In the genomic region with DNA sequence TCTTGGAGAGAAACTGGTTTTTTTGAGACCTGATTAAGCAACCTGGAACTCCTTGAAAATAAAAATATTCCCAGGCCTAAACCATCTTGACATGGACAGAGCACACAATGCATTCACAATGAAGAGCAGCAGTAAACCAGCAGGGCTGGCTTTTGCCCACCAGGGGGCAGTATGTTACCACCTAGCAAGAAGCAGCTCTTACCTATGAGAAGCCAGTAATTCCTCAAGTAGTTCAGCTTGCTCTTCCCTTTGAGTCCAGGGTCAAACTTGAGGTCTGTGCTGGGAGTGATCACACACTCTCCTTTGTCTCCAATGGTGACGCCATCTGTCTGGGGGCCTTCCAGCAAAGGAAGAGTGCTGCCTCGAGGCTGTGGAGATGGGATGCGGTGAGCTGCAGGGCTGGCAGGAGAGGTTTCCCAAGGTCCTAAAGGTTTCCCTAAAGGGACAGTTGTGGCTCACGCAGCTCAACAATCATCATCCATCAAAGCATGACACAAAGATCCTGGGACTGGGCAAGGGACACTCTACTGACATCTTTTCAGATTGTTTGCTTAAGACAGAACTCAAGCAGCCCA, we compare ENCODE assay signal across 7 mouse cellular contexts. TPM values are rescaled to one million over a fixed set of nuclear protein-coding genes. Genes with fewer than 3 reads are reported as not detected.
DNase-seq lines count a peak whose midpoint lies in the region; ATAC-seq and TF ChIP-seq lines count a peak whose summit lies in the region.

No protein-coding gene starts in this region.

- peak; percentile 97 for TF ChIP-seq CTCF in cortical plate, adult 2 months (IDR thresholded peaks at IDR 0.05; ENCODE audit: extremely low read depth, insufficient read depth, low read length)

- 43% methylated on average over 4 of the region's 4 CpGs for WGBS in midbrain, embryonic 13.5 days

- H3K36me3 ChIP-seq in midbrain, embryonic 13.5 days: peaks cover 25% of the 10 kb centered on the region

- peak; percentile 73 to 79 for DNase-seq in adrenal gland, adult 18-20 months (ENCODE audit: low spot score in 2 of 2)
- DNase-seq in gastrocnemius, postnatal 14 days: peak; percentile 76
- peak; percentile 74 for DNase-seq in kidney, adult 11 months
- peak; percentile 74 to 80 for DNase-seq in left cerebral cortex, postnatal 36 days (ENCODE audit: low spot score in 2 of 2)
- DNase-seq in spleen, adult 12 weeks (ENCODE audit: low spot score): peak; percentile 74

- no peaks in the 10 kb centered on the region for H3K9me3 ChIP-seq in midbrain, embryonic 13.5 days

- H3K9ac ChIP-seq in midbrain, embryonic 13.5 days (replicated peaks): no peak overlapping the region

- ATAC-seq in midbrain, embryonic 13.5 days: peak; percentile 63

- no peak overlapping the region for H3K4me3 ChIP-seq in cortical plate, adult 2 months (ENCODE audit: insufficient read depth, low read length)
- H3K4me3 ChIP-seq in midbrain, embryonic 13.5 days (replicated peaks): no peak overlapping the region

- no peak overlapping the region for H3K27ac ChIP-seq in cortical plate, adult 2 months (ENCODE audit: insufficient read depth, low read length)
- no peak overlapping the region for H3K27ac ChIP-seq in midbrain, embryonic 13.5 days

- intact Hi-C loops in gastrocnemius, postnatal 14 days (cut with DNase I; ENCODE audit: low total_unique reads): loop anchor here (5.0 kb wide), 1 partner anchor 209 kb away; no protein-coding TSS in a partner anchor
- intact Hi-C loops in left cerebral cortex, postnatal 36 days (cut with DNase I): loop anchor here (1.0 to 10.0 kb wide), 3 partner anchors 72 to 326 kb away; no protein-coding TSS in a partner anchor

- no peaks in the 10 kb centered on the region for H3K4me1 ChIP-seq in cortical plate, adult 2 months (ENCODE audit: control insufficient read depth, insufficient read depth, low read length)
- H3K4me1 ChIP-seq in midbrain, embryonic 13.5 days (replicated peaks): no peaks in the 10 kb centered on the region

- no peaks in the 10 kb centered on the region for H3K27me3 ChIP-seq in midbrain, embryonic 13.5 days

- TF ChIP-seq POLR2A in cortical plate, adult 2 months (IDR thresholded peaks at IDR 0.05; ENCODE audit: extremely low read depth, insufficient read depth, low read length): no peak

- H3K4me2 ChIP-seq in midbrain, embryonic 13.5 days (replicated peaks): no peak overlapping the region

RNA-seq across cellular contexts. Expression of a gene that starts 30.8 kb away (rescaled TPM):
- total RNA-seq in adrenal gland, adult 18-20 months (2021): 10 to 100 TPM; 12.5 to 15.0 TPM
- polyA plus RNA-seq in cortical plate, adult 2 months (2012; rRNA removed): 6.8 and 9.5 TPM in 2 replicates
- total RNA-seq in gastrocnemius, postnatal 14 days (2021): 10 to 100 TPM; 11.7 to 12.2 TPM
- total RNA-seq in left cerebral cortex, postnatal 36 days (2021): 1 to 10 TPM; 3.1 to 4.1 TPM
- 8.5 and 10.7 TPM in 2 replicates for polyA plus RNA-seq in midbrain, embryonic 13.5 days (2015; fragmentation: Nextera tagmentation; extraction: Ambion mirVana)

RNA-seq across cellular contexts. Expression of a gene that starts 53.4 kb away (rescaled TPM):
- not detected for total RNA-seq in adrenal gland, adult 18-20 months (2021)
- 0.28 and 0.88 TPM in 2 replicates for polyA plus RNA-seq in cortical plate, adult 2 months (2012; rRNA removed)
- 10 to 100 TPM; 11.8 to 13.1 TPM for total RNA-seq in gastrocnemius, postnatal 14 days (2021)
- not detected for total RNA-seq in left cerebral cortex, postnatal 36 days (2021)
- not detected in 2 replicates for polyA plus RNA-seq in midbrain, embryonic 13.5 days (2015; fragmentation: Nextera tagmentation; extraction: Ambion mirVana)

Comparison
In these comparisons a context has a peak if more than half of its experiments do, and no peak if none do; other contexts are left out.
1. RNA of a gene that starts 53.4 kb away (total RNA-seq): 11.8 to 13.1 TPM in gastrocnemius, postnatal 14 days; not detected in left cerebral cortex, postnatal 36 days and not detected in adrenal gland, adult 18-20 months; every median in the first group is over 10 times any median in the second.
2. Peak in every context shown above with its lines, with median percentiles within 50 percentile points of each other: DNase-seq.